Mouse (Mus musculus) intestine, postnatal 0 days (tissue): ENCODE measurements around the gene Pa2g4. TPM values are rescaled to one million over a fixed set of nuclear protein-coding genes. Genes with fewer than 3 reads are reported as not detected.

Experiments used
- ATAC-seq: fragments of 200-750 bp; cut with Nextera tagmentation; 2 replicates; pipeline ENCODE4 v1.8.0; 2017; ENCODE audit warnings: mild to moderate bottlenecking, moderate TSS enrichment, moderate library complexity
- H3K27ac ChIP-seq: fragments of 300-500 bp; sonication (generic); 2 replicates; pipeline ENCODE4 v1.5.1; 2014; ENCODE audit warnings: mild to moderate bottlenecking, low read depth, low read length, moderate library complexity
- H3K27me3 ChIP-seq: fragments of 300-500 bp; sonication (generic); replicated peaks from 2 replicates; pipeline ENCODE4 v1.6.1; 2014; ENCODE audit warnings: low read length, mixed read lengths; ENCODE audit not compliant: control insufficient read depth, insufficient read depth
- H3K36me3 ChIP-seq: fragments of 300-500 bp; sonication (generic); 2 replicates; pipeline ENCODE4 v1.6.1; 2014; ENCODE audit warnings: mild to moderate bottlenecking, moderate library complexity; ENCODE audit not compliant: control insufficient read depth, insufficient read depth
- H3K4me1 ChIP-seq: fragments of 300-500 bp; sonication (generic); replicated peaks from 2 replicates; pipeline ENCODE4 v1.6.1; 2014; ENCODE audit warnings: antibody characterized with exemption, low read length, mixed read lengths; ENCODE audit not compliant: control insufficient read depth, insufficient read depth
- H3K4me2 ChIP-seq: fragments of 300-500 bp; sonication (generic); replicated peaks from 2 replicates; pipeline ENCODE4 v1.6.1; 2014; ENCODE audit warnings: low read depth, mild to moderate bottlenecking, moderate library complexity
- H3K4me3 ChIP-seq: fragments of 300-500 bp; sonication (generic); 2 replicates; pipeline ENCODE4 v1.5.1; 2014; ENCODE audit warnings: low read depth, low read length
- H3K9ac ChIP-seq: fragments of 300-500 bp; sonication (generic); 2 replicates; pipeline ENCODE4 v1.6.1; 2014; ENCODE audit warnings: mild to moderate bottlenecking, low read depth, low read length
- H3K9me3 ChIP-seq: fragments of 300-500 bp; sonication (generic); 2 replicates; pipeline ENCODE4 v1.6.1; 2016; ENCODE audit warnings: mixed run types; ENCODE audit not compliant: control insufficient read depth
- CTCF ChIP-seq: sonication (generic); IDR thresholded peaks from 2 replicates; pipeline ENCODE4 v1.5.1; 2016; ENCODE audit warnings: low read depth, mild to moderate bottlenecking, control low read depth, antibody characterized with exemption, moderate library complexity
- WGBS: fragments of 180-500 bp; shearing (Covaris S2); extraction: QIAGEN DNeasy Blood & Tissue Kit; methylation state at CpG from one replicate; pipeline ENCODE4 v1.1.7; 2014; 5-methylcytosine and 5-hydroxymethylcytosine counted together
- polyA plus RNA-seq: library from polyadenylated mRNA; unstranded; fragments of >200 nt; fragmentation: Nextera tagmentation; extraction: Ambion mirVana; gene quantifications from 2 replicates; pipeline ENCODE4 v1.2.1, GENCODE M21; 2015

Pa2g4 gene
- polyA plus RNA-seq, 1 experiment from 2014 or later = 66.8 TPM

- Histone ChIP-seq H3K9me3 (no peaks in the 10 kb centered on the region), H3K36me3 (no peaks in the 10 kb centered on the region), H3K27ac (0 out of 2 replicates have a peak overlapping the region, but pooled peaks have one; percentile 8), H3K9ac (no peak overlapping the region), H3K4me3 (peak overlapping the region; percentile 14; the same call in 1 of the 2 replicates), H3K4me1 (no peaks in the 10 kb centered on the region), H3K27me3 (no peaks in the 10 kb centered on the region), H3K4me2 (peak overlapping the region; percentile 53)
- TF ChIP-seq CTCF = no peak
- no peak for ATAC-seq
- 73% methylated on average over 4 of the region's 4 CpGs for WGBS
These were observed 30.0 kb downstream of the Pa2g4 start for GRCm38 (mm10) chr10:128535624-128536265.

GRCm38 (mm10) chr10:128535206-128535605 lies 30.6 kb downstream of the Pa2g4 start:
- H3K4me2 ChIP-seq = no peak overlapping the region
- no peak for TF ChIP-seq CTCF
- H3K36me3 ChIP-seq = no peaks in the 10 kb centered on the region
- H3K4me1 ChIP-seq = no peaks in the 10 kb centered on the region
- H3K4me3 ChIP-seq = no peak overlapping the region
- no peak for ATAC-seq
- no peak overlapping the region for H3K27ac ChIP-seq
- H3K9me3 ChIP-seq = no peaks in the 10 kb centered on the region
- WGBS = 52% methylated on average over 2 of the region's 2 CpGs
- H3K9ac ChIP-seq = no peak overlapping the region
- no peaks in the 10 kb centered on the region for H3K27me3 ChIP-seq

- Histone ChIP-seq H3K36me3 (peaks cover 8% of the 10 kb centered on the region), H3K9me3 (no peaks in the 10 kb centered on the region), H3K4me3 (peak overlapping the region; percentile 92), H3K27me3 (no peaks in the 10 kb centered on the region), H3K9ac (peak overlapping the region; percentile 11; the same call in 1 of the 2 replicates), H3K4me2 (peak overlapping the region; percentile 100), H3K27ac (no peak overlapping the region), H3K4me1 (no peaks in the 10 kb centered on the region)
- 26% methylated on average over 28 of the region's 28 CpGs for WGBS
- ATAC-seq = no peak
- no peak for TF ChIP-seq CTCF
These were observed 39.1 kb downstream of the Pa2g4 start for GRCm38 (mm10) chr10:128526366-128527356.

- Histone ChIP-seq H3K4me2 (peak within 1 kb of the TSS; percentile 100), H3K9me3 (no peaks in the 10 kb centered on the region), H3K4me1 (no peaks in the 10 kb centered on the region), H3K27me3 (no peaks in the 10 kb centered on the region), H3K27ac (peak within 1 kb of the TSS; percentile 86), H3K36me3 (peaks cover 16% of the 10 kb centered on the region), H3K9ac (peak within 1 kb of the TSS; percentile 78), H3K4me3 (peak within 1 kb of the TSS; percentile 92)
- ATAC-seq = peak; percentile 97
- peak; percentile 74 for TF ChIP-seq CTCF
- WGBS = under 1% methylated on average over 37 of the region's 37 CpGs
These were observed 40.0 kb downstream of the Pa2g4 start, which contains the start of gene Esyt1 for GRCm38 (mm10) chr10:128525671-128526308. TSS of gene Esyt1 (minus strand) at chr10:128525871.

GRCm38 (mm10) chr10:128524732-128525662 lies 40.8 kb downstream of the Pa2g4 start:
- no peak for TF ChIP-seq CTCF
- peak; percentile 48 for ATAC-seq
- under 1% methylated on average over 58 of the region's 58 CpGs for WGBS

More at GRCm38 (mm10) chr10:128524732-128525662, 40.8 kb downstream of the Pa2g4 start:
- peaks cover 22% of the 10 kb centered on the region for H3K36me3 ChIP-seq
- no peaks in the 10 kb centered on the region for H3K4me1 ChIP-seq
- peak overlapping the region; percentile 100 for H3K4me2 ChIP-seq
- peak overlapping the region; percentile 92 for H3K4me3 ChIP-seq
- H3K9ac ChIP-seq = peak overlapping the region; percentile 78
- H3K27ac ChIP-seq = peak overlapping the region; percentile 86
- no peaks in the 10 kb centered on the region for H3K9me3 ChIP-seq
- no peaks in the 10 kb centered on the region for H3K27me3 ChIP-seq
